Mouse (Mus musculus) limb, embryonic 13.5 days (tissue): Measurements from ENCODE around the gene Hsdl1. TPM values are rescaled to one million over a fixed set of nuclear protein-coding genes. Genes with fewer than 3 reads are reported as not detected.

Experiments
- ATAC-seq: fragments of 200-750 bp; cut with Nextera tagmentation; 2 replicates; pipeline ENCODE4 v1.8.0; 2017; ENCODE audit warnings: low read depth, moderate number of reproducible peaks, moderate TSS enrichment; ENCODE audit not compliant: low FRiP score
- H3K27ac ChIP-seq: fragments of 300-500 bp; sonication (generic); 2 replicates; pipeline ENCODE4 v1.5.1; 2015; ENCODE audit warnings: inconsistent platforms, mild to moderate bottlenecking, moderate library complexity
- H3K27me3 ChIP-seq: fragments of 300-500 bp; sonication (generic); 2 replicates; pipeline ENCODE4 v1.6.1; 2015; ENCODE audit warnings: mild to moderate bottlenecking, inconsistent platforms
- H3K36me3 ChIP-seq: fragments of 300-500 bp; sonication (generic); 2 replicates; pipeline ENCODE4 v1.6.1; 2015; ENCODE audit warnings: inconsistent platforms, mild to moderate bottlenecking, moderate library complexity
- H3K4me1 ChIP-seq: fragments of 300-500 bp; sonication (generic); 2 replicates; pipeline ENCODE4 v1.6.1; 2015; ENCODE audit warnings: inconsistent platforms
- H3K4me2 ChIP-seq: fragments of 300-500 bp; sonication (generic); replicated peaks from 2 replicates; pipeline ENCODE4 v1.6.1; 2015; ENCODE audit warnings: inconsistent platforms, mild to moderate bottlenecking, moderate library complexity
- H3K4me3 ChIP-seq: fragments of 300-500 bp; sonication (generic); 2 replicates; pipeline ENCODE4 v1.5.1; 2015; ENCODE audit warnings: moderate library complexity, mild to moderate bottlenecking, inconsistent platforms
- H3K9ac ChIP-seq: fragments of 300-500 bp; sonication (generic); 2 replicates; pipeline ENCODE4 v1.6.1; 2015; ENCODE audit warnings: mild to moderate bottlenecking, inconsistent platforms
- H3K9me3 ChIP-seq: fragments of 300-500 bp; sonication (generic); 2 replicates; pipeline ENCODE4 v1.6.1; 2016; ENCODE audit warnings: inconsistent platforms
- WGBS: fragments of 180-500 bp; shearing (Covaris S2); methylation state at CpG from one replicate; pipeline ENCODE4 v1.1.7; 2015; 5-methylcytosine and 5-hydroxymethylcytosine counted together
- polyA plus RNA-seq: library from polyadenylated mRNA; unstranded; fragments of >200 nt; fragmentation: Nextera tagmentation; extraction: Ambion mirVana; gene quantifications from 2 replicates; pipeline ENCODE4 v1.2.1, GENCODE M21; 2015

Hsdl1 gene
- polyA plus RNA-seq, 1 experiment from 2014 or later, result 31.0 TPM

DNA sequence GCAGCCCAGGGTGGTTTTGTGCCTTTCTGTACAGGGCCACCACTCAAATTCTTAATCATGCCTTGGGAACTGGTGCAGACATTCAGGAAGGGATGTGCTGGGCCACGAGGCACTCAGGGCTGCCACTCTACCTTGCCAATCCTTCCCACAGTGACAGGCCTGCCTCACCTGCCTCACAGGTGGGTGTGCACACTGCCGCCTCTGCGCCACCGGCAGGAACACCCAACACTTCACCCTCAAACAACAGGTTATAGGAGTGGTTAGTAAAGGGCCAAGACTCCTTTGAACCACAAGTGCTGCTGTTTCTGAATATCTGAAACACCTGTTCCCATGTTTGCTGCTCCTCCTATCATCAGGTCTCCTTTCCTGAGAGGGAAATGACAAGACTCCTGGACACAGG lies 2.6 kb downstream of the Hsdl1 start:
- Histone ChIP-seq H3K4me1 (peaks cover 8% of the 10 kb centered on the region), H3K27ac (no peak overlapping the region), H3K9ac (no peak overlapping the region), H3K36me3 (0 out of 2 replicates have a peak, but pooled peaks cover 5% of the 10 kb centered on the region), H3K9me3 (no peaks in the 10 kb centered on the region), H3K4me3 (no peak overlapping the region), H3K27me3 (peaks cover 38% of the 10 kb centered on the region), H3K4me2 (no peak overlapping the region)
- 88% methylated on average over 4 of the region's 4 CpGs for WGBS
- ATAC-seq, result no peak

DNA sequence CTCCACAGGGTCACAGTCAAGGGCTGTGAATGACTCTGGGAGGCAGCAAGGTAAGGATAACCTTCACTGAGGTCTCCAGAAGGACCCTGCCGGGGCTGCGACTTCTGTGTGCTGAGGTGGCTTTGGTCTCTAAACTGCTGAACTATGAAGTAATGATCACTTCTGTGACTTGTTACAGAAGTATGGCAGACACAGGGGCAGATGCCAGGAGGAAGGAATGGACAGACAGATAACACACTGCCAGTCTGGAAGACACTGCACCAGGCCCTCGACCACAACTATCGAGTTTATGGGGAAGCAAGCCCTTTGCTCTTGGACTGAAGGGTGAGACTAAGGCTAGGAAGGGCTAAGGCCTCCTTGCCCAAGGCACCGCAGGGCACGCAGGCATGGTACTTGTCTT lies 3.8 kb downstream of the Hsdl1 start:
- no peak for ATAC-seq
- H3K9ac ChIP-seq, result no peak overlapping the region
- no peak overlapping the region for H3K27ac ChIP-seq
- H3K9me3 ChIP-seq, result no peaks in the 10 kb centered on the region
- no peak overlapping the region for H3K4me2 ChIP-seq
- peaks cover 11% of the 10 kb centered on the region for H3K36me3 ChIP-seq
- WGBS, result 76% methylated on average over 6 of the region's 6 CpGs
- no peak overlapping the region for H3K4me3 ChIP-seq
- peaks cover 26% of the 10 kb centered on the region for H3K27me3 ChIP-seq
- H3K4me1 ChIP-seq, result peaks cover 8% of the 10 kb centered on the region

DNA sequence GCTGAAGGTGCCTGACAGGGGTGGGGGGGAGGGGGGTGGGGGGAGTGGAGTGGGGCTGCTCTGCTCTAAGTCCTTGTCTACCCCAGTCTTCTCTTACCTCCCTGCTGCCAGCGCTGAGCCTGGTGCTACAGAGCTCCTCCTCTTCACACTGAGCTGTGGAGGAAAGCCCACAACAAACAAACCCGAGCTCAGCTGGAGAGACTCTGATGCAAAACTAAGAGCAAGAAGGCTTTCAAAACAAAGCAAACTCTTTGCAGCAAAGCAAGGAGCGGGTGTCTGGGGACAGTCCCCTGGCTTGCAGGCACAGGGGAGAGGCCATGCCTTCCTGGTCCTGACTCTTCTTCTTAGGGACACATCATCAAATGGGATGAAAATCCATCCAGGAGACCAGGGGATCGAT lies 5.1 kb downstream of the Hsdl1 start:
- Histone ChIP-seq H3K4me3 (no peak overlapping the region), H3K9me3 (no peaks in the 10 kb centered on the region), H3K27me3 (peaks cover 19% of the 10 kb centered on the region), H3K9ac (no peak overlapping the region), H3K36me3 (peaks cover 23% of the 10 kb centered on the region), H3K27ac (no peak overlapping the region), H3K4me2 (no peak overlapping the region), H3K4me1 (peaks cover 8% of the 10 kb centered on the region)
- WGBS, result 37% methylated on average over 4 of the region's 4 CpGs
- ATAC-seq, result no peak

DNA sequence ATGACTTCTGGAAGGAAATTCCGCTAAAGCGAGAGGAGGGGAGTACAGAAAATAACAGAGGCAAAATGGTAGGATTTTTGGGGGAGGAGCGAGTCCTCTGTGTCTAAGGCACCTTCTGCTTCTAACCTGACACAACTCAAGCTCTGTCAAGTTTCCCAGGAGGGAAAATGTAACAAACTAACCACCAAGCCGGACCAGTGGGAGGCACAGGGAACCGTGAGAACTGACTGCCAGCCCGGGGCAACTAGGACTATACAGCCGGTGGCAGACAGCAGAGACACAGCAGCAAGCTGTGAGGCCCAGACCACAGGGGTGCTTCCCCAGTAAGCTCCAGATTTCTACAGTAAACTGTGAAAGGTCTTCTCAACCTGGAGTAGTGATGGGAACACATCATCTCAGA lies 6.0 kb downstream of the Hsdl1 start:
- WGBS, result 58% methylated on average over 7 of the region's 7 CpGs
- Histone ChIP-seq H3K27ac (no peak overlapping the region), H3K4me1 (peaks cover 3% of the 10 kb centered on the region), H3K4me3 (no peak overlapping the region), H3K27me3 (peaks cover 13% of the 10 kb centered on the region), H3K9me3 (no peaks in the 10 kb centered on the region), H3K36me3 (peaks cover 31% of the 10 kb centered on the region), H3K4me2 (no peak overlapping the region), H3K9ac (no peak overlapping the region)
- ATAC-seq, result no peak

DNA sequence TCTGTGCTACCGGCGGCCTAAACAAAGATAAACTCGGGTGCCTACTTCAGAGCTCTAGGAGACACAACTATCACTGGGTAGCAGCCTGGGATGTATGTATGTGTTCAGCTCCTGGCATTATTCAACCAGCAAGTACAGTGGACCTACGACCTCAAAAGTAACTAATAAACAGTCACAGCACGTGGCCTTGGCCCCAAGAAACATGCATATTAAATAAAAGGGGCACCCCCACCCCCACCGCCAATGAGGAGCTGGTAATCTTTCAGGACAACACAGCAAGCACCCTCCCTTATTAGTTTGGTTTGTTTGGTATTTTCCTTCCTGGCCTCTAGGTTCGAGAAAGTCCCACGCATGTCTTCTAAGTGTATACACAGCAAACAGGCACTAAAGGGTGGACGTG lies 6.7 kb downstream of the Hsdl1 start:
- Histone ChIP-seq H3K36me3 (peaks cover 38% of the 10 kb centered on the region), H3K9me3 (no peaks in the 10 kb centered on the region), H3K27ac (no peak overlapping the region), H3K4me3 (no peak overlapping the region), H3K4me2 (no peak overlapping the region), H3K27me3 (peaks cover 6% of the 10 kb centered on the region), H3K4me1 (no peaks in the 10 kb centered on the region), H3K9ac (no peak overlapping the region)
- no peak for ATAC-seq
- WGBS, result 82% methylated on average over 9 of the region's 9 CpGs

DNA sequence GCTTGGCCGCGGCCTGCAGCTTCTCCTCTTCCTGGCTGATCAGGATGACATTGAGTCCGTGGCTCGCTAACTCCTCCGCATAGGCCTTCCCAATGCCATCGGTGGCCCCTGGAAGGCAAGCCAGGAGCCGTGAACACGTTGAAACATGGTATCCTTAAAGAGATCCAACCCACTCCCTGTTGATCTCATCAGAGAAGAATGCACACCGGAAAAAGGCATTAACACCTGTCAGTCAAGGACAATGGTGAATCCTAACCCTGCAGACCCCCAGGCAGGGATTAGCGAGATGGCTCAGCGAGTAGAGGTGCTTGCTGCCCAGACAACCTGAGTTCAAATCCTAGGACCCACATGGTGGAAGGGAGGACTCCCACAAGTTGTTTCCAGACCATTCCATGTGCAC lies 8.6 kb downstream of the Hsdl1 start:
- Histone ChIP-seq H3K4me3 (no peak overlapping the region), H3K27me3 (no peaks in the 10 kb centered on the region), H3K4me2 (no peak overlapping the region), H3K4me1 (no peaks in the 10 kb centered on the region), H3K36me3 (peaks cover 54% of the 10 kb centered on the region), H3K27ac (no peak overlapping the region), H3K9ac (no peak overlapping the region; the same call in 1 of the 2 replicates), H3K9me3 (no peaks in the 10 kb centered on the region)
- no peak for ATAC-seq
- WGBS, result 82% methylated on average over 11 of the region's 11 CpGs

DNA sequence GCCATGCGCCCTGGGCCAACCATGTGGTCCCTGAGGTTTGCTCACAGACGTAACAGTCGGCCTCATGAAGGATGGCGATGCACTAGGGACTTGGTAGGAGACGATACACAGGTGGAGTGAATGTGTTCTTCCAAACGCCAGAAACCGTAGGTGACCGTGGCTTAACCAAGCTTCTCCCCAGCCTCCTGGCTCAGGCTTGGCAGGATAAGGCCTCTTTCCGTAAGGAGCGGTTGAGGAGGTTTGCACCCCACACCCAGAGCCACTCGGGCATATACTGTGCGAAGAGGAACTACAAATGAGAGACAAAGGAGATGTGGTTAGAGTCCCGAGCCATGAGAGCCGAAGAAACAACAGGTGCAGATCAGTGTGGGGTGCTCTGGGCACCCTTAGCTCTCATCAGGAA lies 11.1 kb downstream of the Hsdl1 start:
- 92% methylated on average over 14 of the region's 14 CpGs for whole genome bisulfite sequencing
- H3K27me3 ChIP-seq, result no peaks in the 10 kb centered on the region
- H3K9me3 ChIP-seq, result no peaks in the 10 kb centered on the region
- H3K27ac ChIP-seq, result no peak overlapping the region
- H3K9ac ChIP-seq, result no peak overlapping the region
- no peak for ATAC-seq
- H3K4me3 ChIP-seq, result no peak overlapping the region
- H3K4me1 ChIP-seq, result peaks cover 13% of the 10 kb centered on the region
- peaks cover 54% of the 10 kb centered on the region for H3K36me3 ChIP-seq
- H3K4me2 ChIP-seq, result no peak overlapping the region

DNA sequence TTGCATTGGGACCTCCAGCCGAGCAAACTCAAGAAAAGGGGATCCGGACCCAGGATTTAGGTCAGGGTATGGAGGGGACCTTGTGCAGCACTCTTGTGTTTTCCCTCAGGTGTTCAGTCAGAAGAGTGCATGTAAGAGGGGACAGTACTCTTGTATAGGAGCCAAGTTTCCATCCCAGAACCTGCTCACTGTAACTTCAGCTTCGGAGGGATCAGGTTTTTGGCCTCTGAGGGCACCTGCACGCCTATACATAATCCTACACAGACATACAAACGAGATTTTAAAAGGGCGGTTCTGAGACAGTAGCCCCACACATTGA lies 15.6 kb downstream of the Hsdl1 start:
- Histone ChIP-seq H3K4me3 (peak overlapping the region; percentile 75; the same call in 1 of the 2 replicates), H3K27ac (no peak overlapping the region), H3K27me3 (no peaks in the 10 kb centered on the region), H3K9ac (peak overlapping the region; percentile 55), H3K4me1 (peaks cover 44% of the 10 kb centered on the region), H3K4me2 (peak overlapping the region; percentile 67), H3K36me3 (peaks cover 31% of the 10 kb centered on the region), H3K9me3 (no peaks in the 10 kb centered on the region)
- WGBS, result 81% methylated on average over 6 of the region's 6 CpGs
- ATAC-seq, result no peak

DNA sequence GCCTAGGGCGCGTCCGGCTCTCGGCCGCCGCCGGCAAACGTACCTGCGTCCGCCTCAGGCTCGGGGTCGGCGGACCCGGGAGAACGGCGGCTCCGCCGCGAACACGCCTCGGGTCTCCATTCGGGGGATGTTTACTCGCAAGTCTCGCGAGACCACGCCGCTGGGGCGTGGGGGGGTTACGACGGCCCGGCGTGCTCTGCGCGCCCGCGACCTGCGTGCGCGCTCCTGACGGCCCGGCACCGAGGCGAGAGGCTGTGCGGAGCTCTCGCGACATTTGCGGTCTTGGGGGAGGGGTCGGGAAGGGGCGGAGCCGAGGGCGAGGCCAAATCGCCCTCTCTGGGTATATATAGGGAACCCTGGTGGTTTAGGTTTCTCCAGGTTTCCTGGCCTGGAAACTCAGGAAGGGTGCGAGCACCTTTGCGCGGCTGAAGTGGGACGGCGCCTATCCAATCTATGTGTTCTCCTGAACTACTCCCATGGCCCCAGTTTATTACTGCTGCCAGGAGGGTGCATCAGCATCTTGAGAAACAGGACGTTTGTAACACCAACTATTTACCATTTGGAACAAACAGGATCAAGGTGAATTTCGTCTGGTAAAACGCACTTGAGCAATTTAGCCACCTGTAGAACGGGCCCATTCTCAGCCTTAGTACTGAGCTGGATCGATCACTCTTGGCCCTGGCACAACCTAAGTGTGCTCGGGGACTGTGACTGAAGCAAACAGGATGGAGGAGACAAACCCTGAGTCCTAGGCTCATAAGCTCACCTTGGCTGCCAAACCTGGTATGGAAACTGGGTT lies 16.2 kb downstream of the Hsdl1 start, which contains the start of gene Mbtps1:
Gene Mbtps1 (minus strand): TSS at position 133 of the 799 bp plus-strand sequence.
- peaks cover 49% of the 10 kb centered on the region for H3K4me1 ChIP-seq
- H3K4me3 ChIP-seq, result peak within 1 kb of the TSS; percentile 75
- no peaks in the 10 kb centered on the region for H3K9me3 ChIP-seq
- WGBS, result 7% methylated on average over 58 of the region's 63 CpGs
- peak within 1 kb of the TSS; percentile 83 for H3K4me2 ChIP-seq
- H3K9ac ChIP-seq, result peak within 1 kb of the TSS; percentile 85
- peaks cover 26% of the 10 kb centered on the region for H3K36me3 ChIP-seq
- no peaks in the 10 kb centered on the region for H3K27me3 ChIP-seq
- peak within 1 kb of the TSS; percentile 85 for H3K27ac ChIP-seq
- ATAC-seq, result peak; percentile 97

DNA sequence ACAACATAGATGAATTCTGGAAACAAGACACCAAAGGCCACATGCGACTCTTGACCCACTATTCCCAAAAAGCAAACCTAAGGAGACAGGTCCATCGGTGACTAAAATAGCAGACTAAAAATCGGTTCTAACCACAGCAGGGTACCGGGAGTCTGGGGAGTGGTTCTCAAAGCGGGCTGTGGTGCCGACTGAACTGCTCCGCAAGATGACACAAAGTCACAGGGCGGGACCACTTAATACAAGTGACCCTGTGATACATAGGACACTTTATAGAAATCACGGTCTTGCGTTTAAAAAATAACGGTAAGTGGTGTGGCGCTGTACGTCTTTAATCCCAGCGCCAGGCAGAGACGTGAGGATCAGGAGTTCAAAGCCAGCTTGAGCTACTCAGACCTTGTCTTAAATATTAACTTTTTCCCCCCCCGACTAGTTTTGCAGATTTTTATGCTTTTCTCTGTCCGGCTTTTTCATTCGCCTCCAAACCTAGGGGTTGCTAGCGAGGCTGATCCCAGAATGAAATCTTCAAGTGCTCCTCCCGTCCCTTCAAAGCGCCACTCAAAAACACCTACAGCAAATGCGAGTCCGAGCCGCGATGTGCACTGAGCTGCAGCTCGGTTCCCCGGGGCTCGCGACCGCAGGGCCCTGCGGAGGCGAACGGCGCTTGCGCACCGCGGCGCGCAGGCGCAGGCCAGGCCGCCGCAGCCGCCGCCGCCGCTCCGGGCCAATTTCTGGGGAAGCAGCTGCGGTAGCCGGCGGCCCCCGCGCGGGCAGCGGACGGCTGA lies 17.0 kb downstream of the Hsdl1 start:
- under 1% methylated on average over 53 of the region's 55 CpGs for WGBS
- H3K9me3 ChIP-seq, result no peaks in the 10 kb centered on the region
- peak; percentile 92 for ATAC-seq
- H3K9ac ChIP-seq, result peak overlapping the region; percentile 85
- peak overlapping the region; percentile 75 for H3K4me3 ChIP-seq
- H3K27ac ChIP-seq, result peak overlapping the region; percentile 85
- H3K36me3 ChIP-seq, result peaks cover 18% of the 10 kb centered on the region
- peaks cover 52% of the 10 kb centered on the region for H3K4me1 ChIP-seq
- peak overlapping the region; percentile 83 for H3K4me2 ChIP-seq
- H3K27me3 ChIP-seq, result no peaks in the 10 kb centered on the region

DNA sequence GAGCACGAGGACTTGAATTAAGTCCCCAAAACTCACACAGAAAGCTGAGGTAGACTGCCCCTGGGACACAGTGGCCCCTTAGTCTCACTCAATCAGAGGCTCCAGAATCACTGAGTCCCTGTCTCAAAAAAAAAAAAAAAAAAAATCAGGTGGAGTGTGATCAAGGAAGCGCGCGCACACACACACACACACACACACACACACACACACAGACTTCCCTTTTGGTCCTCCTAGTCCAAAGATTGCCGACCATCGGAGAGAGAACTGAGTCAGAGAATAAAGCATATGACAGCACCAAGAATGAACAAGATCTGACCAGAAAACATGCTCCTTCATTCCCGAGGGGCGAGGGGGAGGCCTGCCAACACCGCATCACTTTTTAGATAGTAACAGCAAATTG lies 17.9 kb downstream of the Hsdl1 start:
- peak overlapping the region; percentile 75 for H3K4me3 ChIP-seq
- no peaks in the 10 kb centered on the region for H3K27me3 ChIP-seq
- 80% methylated on average over 9 of the region's 9 CpGs for WGBS
- peaks cover 10% of the 10 kb centered on the region for H3K36me3 ChIP-seq
- peak overlapping the region; percentile 85 for H3K9ac ChIP-seq
- H3K4me2 ChIP-seq, result peak overlapping the region; percentile 83
- H3K27ac ChIP-seq, result no peak overlapping the region
- no peak for ATAC-seq
- no peaks in the 10 kb centered on the region for H3K9me3 ChIP-seq
- peaks cover 56% of the 10 kb centered on the region for H3K4me1 ChIP-seq

DNA sequence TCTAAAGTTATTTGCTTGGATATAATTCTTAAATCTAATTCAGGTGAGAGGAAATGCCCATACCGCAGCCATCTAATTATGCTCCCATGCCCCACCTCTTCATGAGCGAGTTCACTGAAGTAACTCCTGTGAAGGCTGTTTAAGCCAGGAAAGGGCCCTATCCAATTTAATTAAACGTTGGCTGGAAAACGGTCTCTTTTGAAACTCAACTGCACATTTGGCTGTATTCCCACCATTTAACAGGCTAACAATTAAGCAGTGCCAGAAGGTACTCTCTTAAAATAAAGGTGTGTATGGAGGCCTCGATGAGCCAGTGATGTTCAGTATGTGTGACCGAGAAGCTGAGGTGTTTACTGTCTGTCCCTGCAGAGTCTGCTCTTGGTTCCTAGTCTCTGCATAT lies 19.1 kb downstream of the Hsdl1 start:
- H3K4me2 ChIP-seq, result peak overlapping the region; percentile 83; the same call in 1 of the 2 replicates
- H3K9ac ChIP-seq, result 0 out of 2 replicates have a peak overlapping the region, but pooled peaks have one; percentile 8
- H3K27me3 ChIP-seq, result no peaks in the 10 kb centered on the region
- H3K27ac ChIP-seq, result no peak overlapping the region
- WGBS, result 64% methylated on average over 6 of the region's 6 CpGs
- H3K4me3 ChIP-seq, result no peak overlapping the region
- ATAC-seq, result no peak
- H3K9me3 ChIP-seq, result no peaks in the 10 kb centered on the region
- H3K36me3 ChIP-seq, result peaks cover 4% of the 10 kb centered on the region; the same call in 1 of the 2 replicates
- peaks cover 56% of the 10 kb centered on the region for H3K4me1 ChIP-seq
